Mouse (Mus musculus) lung, postnatal 10 days (tissue): ENCODE data around the gene Exosc5.

Source experiments
- DNase-seq: peaks from one replicate; pipeline ENCODE4 v3.0.0; 2021

Gene Exosc5

GRCm38 (mm10) chr7:25707581-25708292, 48.8 kb downstream of the Exosc5 start:
- DNase-seq, result peak; percentile 86

GRCm38 (mm10) chr7:25709961-25710360, 51.0 kb downstream of the Exosc5 start:
- peak; percentile 72 for DNase-seq

GRCm38 (mm10) chr7:25710519-25711130, 51.7 kb downstream of the Exosc5 start:
- peak; percentile 51 for DNase-seq

- no peak for DNase-seq
Observed at GRCm38 (mm10) chr7:25711165-25711564, 52.2 kb downstream of the Exosc5 start.

- no peak for DNase-seq
Observed at GRCm38 (mm10) chr7:25711731-25712197, 52.8 kb downstream of the Exosc5 start.

- DNase-seq, result no peak
Observed at GRCm38 (mm10) chr7:25712801-25713200, 53.8 kb downstream of the Exosc5 start.

- no peak for DNase-seq
Observed at GRCm38 (mm10) chr7:25714581-25714980, 55.6 kb downstream of the Exosc5 start.

GRCm38 (mm10) chr7:25715731-25716271, 56.8 kb downstream of the Exosc5 start:
- no peak for DNase-seq

GRCm38 (mm10) chr7:25717478-25717877, 58.5 kb downstream of the Exosc5 start:
- no peak for DNase-seq

GRCm38 (mm10) chr7:25718788-25719417, 59.9 kb downstream of the Exosc5 start, which contains the start of gene Ccdc97:
Gene Ccdc97, minus strand, starts transcription at chr7:25719088.
- DNase-seq, result peak; percentile 95

GRCm38 (mm10) chr7:25719761-25720610, 61.0 kb downstream of the Exosc5 start:
- DNase-seq, result peak; percentile 87

GRCm38 (mm10) chr7:25720760-25721159, 61.8 kb downstream of the Exosc5 start:
- DNase-seq, result no peak
